Mouse (Mus musculus) hindbrain, embryonic 13.5 days (tissue): ENCODE data around the gene Map1lc3b. TPM values are rescaled to one million over a fixed set of nuclear protein-coding genes. Genes with fewer than 3 reads are reported as not detected.

Source experiments
- ATAC-seq: fragments of 200-750 bp; cut with Nextera tagmentation; 2 replicates; pipeline ENCODE4 v1.8.0; 2017; ENCODE audit warnings: moderate TSS enrichment; ENCODE audit not compliant: low FRiP score
- H3K27ac ChIP-seq: fragments of 300-500 bp; sonication (generic); 2 replicates; pipeline ENCODE4 v1.5.1; 2015; ENCODE audit warnings: inconsistent platforms, mild to moderate bottlenecking, moderate library complexity
- H3K27me3 ChIP-seq: fragments of 300-500 bp; sonication (generic); 2 replicates; pipeline ENCODE4 v1.6.1; 2015; ENCODE audit warnings: mild to moderate bottlenecking, inconsistent platforms
- H3K36me3 ChIP-seq: fragments of 300-500 bp; sonication (generic); 2 replicates; pipeline ENCODE4 v1.6.1; 2015; ENCODE audit warnings: mild to moderate bottlenecking, inconsistent platforms
- H3K4me1 ChIP-seq: fragments of 300-500 bp; sonication (generic); replicated peaks from 2 replicates; pipeline ENCODE4 v1.6.1; 2015; ENCODE audit warnings: inconsistent platforms
- H3K4me2 ChIP-seq: fragments of 300-500 bp; sonication (generic); 2 replicates; pipeline ENCODE4 v1.6.1; 2015; ENCODE audit warnings: inconsistent platforms, mild to moderate bottlenecking, moderate library complexity
- H3K4me3 ChIP-seq: fragments of 300-500 bp; sonication (generic); 2 replicates; pipeline ENCODE4 v1.5.1; 2015; ENCODE audit warnings: mild to moderate bottlenecking, inconsistent platforms
- H3K9ac ChIP-seq: fragments of 300-500 bp; sonication (generic); 2 replicates; pipeline ENCODE4 v1.6.1; 2015; ENCODE audit warnings: mild to moderate bottlenecking, inconsistent platforms
- H3K9me3 ChIP-seq: fragments of 300-500 bp; sonication (generic); 2 replicates; pipeline ENCODE4 v1.6.1; 2016; ENCODE audit warnings: inconsistent platforms
- WGBS: fragments of 180-500 bp; shearing (Covaris S2); methylation state at CpG from one replicate; pipeline ENCODE4 v1.1.7; 2015; 5-methylcytosine and 5-hydroxymethylcytosine counted together
- polyA plus RNA-seq: library from polyadenylated mRNA; unstranded; fragments of >200 nt; fragmentation: Nextera tagmentation; extraction: Ambion mirVana; gene quantifications from 2 replicates; pipeline ENCODE4 v1.2.1, GENCODE M21; 2015

Gene Map1lc3b
- polyA plus RNA-seq, result 372 and 374 TPM in 2 replicates

DNA sequence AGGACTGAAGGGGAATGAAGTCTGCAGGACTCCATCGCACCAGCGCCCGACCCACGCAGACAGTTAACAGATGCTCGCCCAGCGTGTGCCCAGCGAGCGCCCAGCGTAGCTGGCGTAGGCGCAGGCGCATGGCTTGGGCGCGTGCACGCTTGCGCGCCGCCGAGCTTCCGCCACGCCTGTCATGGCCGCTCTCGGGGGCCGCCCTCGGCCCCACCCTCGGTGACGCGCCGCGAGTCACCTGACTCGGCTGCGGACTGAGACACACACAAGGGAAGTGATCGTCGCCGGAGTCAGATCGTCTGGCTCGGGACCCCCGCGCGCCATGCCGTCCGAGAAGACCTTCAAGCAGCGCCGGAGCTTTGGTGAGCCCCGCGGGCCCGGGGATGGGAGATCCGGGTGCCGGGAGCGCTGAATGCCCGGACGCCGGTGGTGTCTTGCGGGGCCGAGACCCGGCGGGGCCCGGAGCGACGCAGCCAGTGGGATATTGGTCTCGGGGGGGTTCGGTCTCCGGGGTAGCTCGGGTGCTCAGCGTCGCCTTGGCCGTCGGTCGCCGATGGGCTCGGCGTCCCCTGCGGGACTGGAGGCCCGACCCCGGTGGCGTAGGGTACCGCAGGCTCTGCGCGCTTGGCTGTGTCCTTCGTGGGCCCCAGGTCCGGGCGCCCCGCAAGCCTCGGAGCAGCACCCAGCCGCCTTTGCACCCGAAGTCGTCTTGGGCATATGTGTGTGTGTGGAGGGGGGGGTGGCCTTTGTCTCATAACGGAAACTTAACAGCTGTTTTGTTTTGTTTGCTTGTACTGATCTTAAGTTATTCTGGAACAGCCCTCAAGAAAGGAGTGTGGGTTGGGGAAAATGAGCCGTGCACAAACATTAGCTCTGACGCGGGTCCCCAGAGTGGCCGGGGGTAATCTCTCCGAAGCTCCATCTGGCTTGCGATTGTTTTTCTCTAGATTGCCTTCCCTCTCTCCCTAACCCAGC lies at the start of gene Map1lc3b:
Gene Map1lc3b (plus strand): TSS at position 159 of the 975 bp plus-strand sequence.
- under 1% methylated on average over 88 of the region's 94 CpGs for WGBS
- H3K4me2 ChIP-seq, result peak within 1 kb of the TSS; percentile 93
- peak within 1 kb of the TSS; percentile 97 for H3K4me3 ChIP-seq
- no peaks in the 10 kb centered on the region for H3K27me3 ChIP-seq
- no peaks in the 10 kb centered on the region for H3K9me3 ChIP-seq
- peak within 1 kb of the TSS; percentile 89 for H3K27ac ChIP-seq
- ATAC-seq, result peak; percentile 88
- H3K4me1 ChIP-seq, result peaks cover 37% of the 10 kb centered on the region
- peak within 1 kb of the TSS; percentile 95 for H3K9ac ChIP-seq
- H3K36me3 ChIP-seq, result peaks cover 21% of the 10 kb centered on the region

DNA sequence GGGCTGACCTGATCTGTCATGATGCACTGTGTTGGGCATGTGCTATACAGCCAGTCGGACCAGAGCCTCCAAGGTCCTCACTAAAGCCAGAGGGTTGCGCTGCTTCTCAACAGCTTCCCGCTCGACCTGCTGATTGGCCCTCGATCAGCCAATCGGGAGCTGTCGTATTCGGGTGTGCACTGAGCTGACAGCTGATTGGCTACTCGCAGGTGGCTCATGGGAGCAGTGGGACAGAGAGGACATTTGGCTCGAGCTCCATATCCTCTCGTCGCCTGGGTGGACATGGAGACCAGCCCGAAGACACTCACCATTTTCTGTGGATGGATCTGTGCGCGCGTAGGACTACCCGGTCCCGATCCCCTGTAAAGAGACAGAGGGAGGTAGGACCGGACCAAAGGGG lies 48.3 kb upstream of the Map1lc3b start:
- H3K27me3 ChIP-seq, result 0 out of 2 replicates have a peak, but pooled peaks cover 14% of the 10 kb centered on the region
- H3K36me3 ChIP-seq, result no peaks in the 10 kb centered on the region
- H3K4me3 ChIP-seq, result no peak overlapping the region
- H3K9ac ChIP-seq, result no peak overlapping the region
- no peak overlapping the region for H3K27ac ChIP-seq
- WGBS, result 80% methylated on average over 19 of the region's 19 CpGs
- no peaks in the 10 kb centered on the region for H3K4me1 ChIP-seq
- no peak overlapping the region for H3K4me2 ChIP-seq
- no peak for ATAC-seq
- peaks cover 4% of the 10 kb centered on the region; the same call in 1 of the 2 replicates for H3K9me3 ChIP-seq

GRCm38 (mm10) chr8:121542901-121543300 lies 47.3 kb upstream of the Map1lc3b start:
- Histone ChIP-seq H3K36me3 (no peaks in the 10 kb centered on the region), H3K27ac (no peak overlapping the region), H3K27me3 (0 out of 2 replicates have a peak, but pooled peaks cover 14% of the 10 kb centered on the region), H3K4me3 (no peak overlapping the region), H3K9me3 (peaks cover 4% of the 10 kb centered on the region; the same call in 1 of the 2 replicates), H3K4me1 (no peaks in the 10 kb centered on the region), H3K9ac (no peak overlapping the region), H3K4me2 (no peak overlapping the region)
- 60% methylated on average over 13 of the region's 13 CpGs for WGBS
- ATAC-seq, result no peak

- ATAC-seq, result no peak
- WGBS, result 89% methylated on average over 12 of the region's 12 CpGs
- Histone ChIP-seq H3K9ac (peak within 1 kb of the TSS; percentile 19; the same call in 1 of the 2 replicates), H3K27me3 (0 out of 2 replicates have a peak, but pooled peaks cover 11% of the 10 kb centered on the region), H3K27ac (no peak within 1 kb of the TSS), H3K36me3 (peaks cover 3% of the 10 kb centered on the region), H3K9me3 (peaks cover 4% of the 10 kb centered on the region; the same call in 1 of the 2 replicates), H3K4me1 (no peaks in the 10 kb centered on the region), H3K4me3 (no peak within 1 kb of the TSS), H3K4me2 (no peak within 1 kb of the TSS)
These were observed 45.8 kb upstream of the Map1lc3b start, which contains the start of gene 1700018B08Rik for GRCm38 (mm10) chr8:121544276-121544785. Gene 1700018B08Rik (minus strand): TSS chr8:121544320.

DNA sequence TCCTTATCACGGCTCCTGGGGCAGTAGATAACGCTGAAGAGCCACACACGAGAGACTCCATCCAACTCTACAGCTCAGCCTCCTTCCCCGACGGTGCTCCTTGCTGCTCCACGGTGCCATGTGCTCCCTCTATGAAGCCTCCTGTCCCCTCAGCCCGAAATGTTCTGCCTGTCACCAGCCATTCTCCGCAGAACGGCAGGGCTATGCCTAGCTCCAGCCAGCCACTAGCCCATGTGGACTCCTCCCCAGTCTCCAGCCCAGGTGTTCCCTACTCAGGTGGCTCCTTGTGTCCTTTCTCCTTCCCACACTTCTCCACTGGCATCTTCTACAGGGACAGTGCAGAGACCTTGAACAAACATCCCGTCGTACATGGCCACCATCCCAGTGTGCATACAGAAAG lies 45.2 kb upstream of the Map1lc3b start:
- 84% methylated on average over 11 of the region's 11 CpGs for WGBS
- Histone ChIP-seq H3K27ac (no peak overlapping the region), H3K9ac (peak overlapping the region; percentile 19; the same call in 1 of the 2 replicates)

GRCm38 (mm10) chr8:121547132-121547531 lies 43.0 kb upstream of the Map1lc3b start:
- Histone ChIP-seq H3K9ac (no peak overlapping the region), H3K4me3 (no peak overlapping the region), H3K4me1 (no peaks in the 10 kb centered on the region), H3K9me3 (no peaks in the 10 kb centered on the region), H3K27me3 (0 out of 2 replicates have a peak, but pooled peaks cover 5% of the 10 kb centered on the region), H3K36me3 (peaks cover 30% of the 10 kb centered on the region), H3K27ac (no peak overlapping the region), H3K4me2 (no peak overlapping the region)
- 13% methylated on average over 7 of the region's 7 CpGs for WGBS
- ATAC-seq, result peak; percentile 57; the same call in 1 of the 2 replicates

More for the DNA sequence above, 45.2 kb upstream of the Map1lc3b start:
- ATAC-seq, result no peak
- Histone ChIP-seq H3K9me3 (peaks cover 4% of the 10 kb centered on the region; the same call in 1 of the 2 replicates), H3K4me1 (no peaks in the 10 kb centered on the region), H3K4me2 (no peak overlapping the region), H3K27me3 (0 out of 2 replicates have a peak, but pooled peaks cover 6% of the 10 kb centered on the region), H3K4me3 (no peak overlapping the region), H3K36me3 (peaks cover 9% of the 10 kb centered on the region)

- 94% methylated on average over 6 of the region's 6 CpGs for WGBS
These were observed 40.1 kb upstream of the Map1lc3b start for GRCm38 (mm10) chr8:121550056-121550455.

GRCm38 (mm10) chr8:121551065-121551985 lies 38.8 kb upstream of the Map1lc3b start:
- H3K4me2 ChIP-seq, result no peak overlapping the region
- H3K4me3 ChIP-seq, result no peak overlapping the region
- 56% methylated on average over 24 of the region's 24 CpGs for WGBS
- no peaks in the 10 kb centered on the region for H3K27me3 ChIP-seq
- no peaks in the 10 kb centered on the region for H3K9me3 ChIP-seq
- no peak for ATAC-seq
- H3K4me1 ChIP-seq, result no peaks in the 10 kb centered on the region
- H3K9ac ChIP-seq, result no peak overlapping the region
- H3K27ac ChIP-seq, result no peak overlapping the region
- H3K36me3 ChIP-seq, result peaks cover 68% of the 10 kb centered on the region

More at GRCm38 (mm10) chr8:121550056-121550455, 40.1 kb upstream of the Map1lc3b start:
- H3K27me3 ChIP-seq, result no peaks in the 10 kb centered on the region
- H3K36me3 ChIP-seq, result peaks cover 59% of the 10 kb centered on the region
- H3K4me2 ChIP-seq, result no peak overlapping the region
- no peak overlapping the region for H3K9ac ChIP-seq
- H3K9me3 ChIP-seq, result no peaks in the 10 kb centered on the region
- no peak overlapping the region for H3K4me3 ChIP-seq
- no peak for ATAC-seq
- H3K4me1 ChIP-seq, result no peaks in the 10 kb centered on the region
- H3K27ac ChIP-seq, result no peak overlapping the region

GRCm38 (mm10) chr8:121552506-121552905 lies 37.7 kb upstream of the Map1lc3b start:
- Histone ChIP-seq H3K4me2 (no peak overlapping the region), H3K4me3 (no peak overlapping the region), H3K9ac (no peak overlapping the region), H3K27ac (no peak overlapping the region), H3K36me3 (peaks cover 68% of the 10 kb centered on the region), H3K27me3 (no peaks in the 10 kb centered on the region), H3K4me1 (no peaks in the 10 kb centered on the region), H3K9me3 (no peaks in the 10 kb centered on the region)
- no peak for ATAC-seq
- 91% methylated on average over 9 of the region's 9 CpGs for WGBS

DNA sequence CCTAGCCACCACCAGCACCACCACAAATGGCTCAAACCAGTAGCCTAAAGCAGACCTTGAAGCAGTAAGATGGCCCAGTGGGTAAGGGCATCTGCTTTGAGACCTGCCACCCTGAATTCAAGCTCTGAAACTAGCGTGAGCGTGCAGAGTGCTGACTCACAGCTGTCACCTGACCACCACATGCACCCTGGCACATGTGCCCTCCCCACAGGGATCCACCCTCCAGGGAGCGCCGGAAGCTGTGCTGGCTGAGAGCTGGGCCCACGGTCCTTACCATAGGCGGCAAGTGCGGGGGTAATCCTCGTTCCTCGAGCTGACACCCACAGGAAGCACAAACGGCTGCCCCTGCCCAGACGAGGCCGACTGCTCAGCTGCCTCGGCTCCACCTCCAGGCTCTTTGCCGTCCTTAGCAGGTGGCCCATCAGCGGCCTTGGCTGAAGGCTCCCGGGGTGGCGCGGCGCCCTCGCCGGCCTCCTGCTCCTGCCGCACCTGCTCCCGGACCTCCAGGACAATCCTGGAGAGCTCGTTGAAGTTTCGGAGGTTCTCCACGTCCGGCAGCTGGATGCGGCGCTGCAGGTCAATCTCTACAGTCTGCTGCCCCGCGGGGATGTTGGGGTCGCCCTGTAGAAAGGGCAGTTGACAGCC lies 36.2 kb upstream of the Map1lc3b start:
- no peak for ATAC-seq
- no peaks in the 10 kb centered on the region for H3K9me3 ChIP-seq
- H3K27me3 ChIP-seq, result no peaks in the 10 kb centered on the region
- H3K4me1 ChIP-seq, result no peaks in the 10 kb centered on the region
- 94% methylated on average over 32 of the region's 32 CpGs for WGBS
- no peak overlapping the region for H3K4me3 ChIP-seq
- no peak overlapping the region for H3K4me2 ChIP-seq
- peaks cover 83% of the 10 kb centered on the region for H3K36me3 ChIP-seq
- H3K9ac ChIP-seq, result no peak overlapping the region
- no peak overlapping the region for H3K27ac ChIP-seq

- WGBS, result 87% methylated on average over 11 of the region's 11 CpGs
These were observed 32.4 kb upstream of the Map1lc3b start for GRCm38 (mm10) chr8:121557746-121558145.

More at GRCm38 (mm10) chr8:121557746-121558145, 32.4 kb upstream of the Map1lc3b start:
- Histone ChIP-seq H3K4me1 (peaks cover under 1% of the 10 kb centered on the region; the same call in 1 of the 2 replicates), H3K9ac (no peak overlapping the region), H3K27me3 (no peaks in the 10 kb centered on the region), H3K4me2 (no peak overlapping the region), H3K4me3 (no peak overlapping the region), H3K9me3 (no peaks in the 10 kb centered on the region), H3K27ac (no peak overlapping the region), H3K36me3 (peaks cover 68% of the 10 kb centered on the region)
- ATAC-seq, result no peak
